Mouse (Mus musculus): ENCODE results near the gene Rps21. TPM values are rescaled to one million over a fixed set of nuclear protein-coding genes. Genes with fewer than 3 reads are reported as not detected.

Rps21 gene
- total and polyA plus RNA-seq, 2 experiments from 2014 or later = 439 to 848 TPM

GRCm38 (mm10) chr2:180271804-180272395 lies 14.7 kb downstream of the Rps21 start:
- no peaks in the 10 kb centered on the region for H3K9me3 ChIP-seq (ENCODE audit: low read length)
- peaks cover 11% of the 10 kb centered on the region for H3K4me1 ChIP-seq (ENCODE audit: insufficient read depth)
- 52% methylated on average over 5 of the region's 5 CpGs for WGBS
- H3K9ac ChIP-seq = no peak overlapping the region
- H3K4me3 ChIP-seq (ENCODE audit: low read depth, low read length) = peak overlapping the region; percentile 83
- no peak overlapping the region for H3K27ac ChIP-seq (ENCODE audit: low read depth, low read length)
- DNase-seq (peak; percentile 55), ATAC-seq (no peak)
- no peak for TF ChIP-seq CTCF (IDR thresholded peaks at IDR 0.05; ENCODE audit: low read depth)
- H3K4me2 ChIP-seq (ENCODE audit: low read depth) = peak overlapping the region; percentile 94
- no peaks in the 10 kb centered on the region for H3K27me3 ChIP-seq (ENCODE audit: insufficient read depth, low read length)
- H3K36me3 ChIP-seq (ENCODE audit: insufficient read depth) = peaks cover 28% of the 10 kb centered on the region

GRCm38 (mm10) chr2:180272884-180273321 lies 15.7 kb downstream of the Rps21 start:
- peak; percentile 27 for ATAC-seq
- no peak for DNase-seq
- 0 out of 2 replicates have a peak overlapping the region, but pooled peaks have one; percentile 35 for H3K27ac ChIP-seq (ENCODE audit: low read depth, low read length)
- peaks cover 20% of the 10 kb centered on the region; the same call in 1 of the 2 replicates for H3K36me3 ChIP-seq (ENCODE audit: insufficient read depth)
- peaks cover 11% of the 10 kb centered on the region for H3K4me1 ChIP-seq (ENCODE audit: insufficient read depth)
- peak overlapping the region; percentile 94 for H3K4me2 ChIP-seq (ENCODE audit: low read depth)
- no peaks in the 10 kb centered on the region for H3K27me3 ChIP-seq (ENCODE audit: insufficient read depth, low read length)
- 3% methylated on average over 33 of the region's 37 CpGs for WGBS
- H3K4me3 ChIP-seq (ENCODE audit: low read depth, low read length) = peak overlapping the region; percentile 83
- TF ChIP-seq CTCF (IDR thresholded peaks at IDR 0.05; ENCODE audit: low read depth) = no peak
- peak overlapping the region; percentile 91 for H3K9ac ChIP-seq
- H3K9me3 ChIP-seq (ENCODE audit: low read length) = no peaks in the 10 kb centered on the region

GRCm38 (mm10) chr2:180273394-180274244 lies 16.4 kb downstream of the Rps21 start, which contains the start of gene Cables2:
Gene Cables2 (minus strand): TSS chr2:180273496.
- Histone ChIP-seq H3K27me3 (ENCODE audit: insufficient read depth, low read length) (no peaks in the 10 kb centered on the region), H3K27ac (ENCODE audit: low read depth, low read length) (0 out of 2 replicates have a peak within 1 kb of the TSS, but pooled peaks have one; percentile 35), H3K4me1 (ENCODE audit: insufficient read depth) (peaks cover 11% of the 10 kb centered on the region), H3K9ac (peak within 1 kb of the TSS; percentile 91), H3K4me2 (ENCODE audit: low read depth) (peak within 1 kb of the TSS; percentile 94), H3K36me3 (ENCODE audit: insufficient read depth) (peaks cover 14% of the 10 kb centered on the region; the same call in 1 of the 2 replicates), H3K4me3 (ENCODE audit: low read depth, low read length) (peak within 1 kb of the TSS; percentile 83), H3K9me3 (ENCODE audit: low read length) (no peaks in the 10 kb centered on the region)
- peak; percentile 98 for DNase-seq
- WGBS = 7% methylated on average over 67 of the region's 68 CpGs
- ATAC-seq = peak; percentile 96
- TF ChIP-seq CTCF (IDR thresholded peaks at IDR 0.05; ENCODE audit: low read depth) = no peak

GRCm38 (mm10) chr2:180274523-180274922 lies 17.3 kb downstream of the Rps21 start:
- no peaks in the 10 kb centered on the region for H3K9me3 ChIP-seq (ENCODE audit: low read length)
- H3K4me3 ChIP-seq (ENCODE audit: low read depth, low read length) = no peak overlapping the region
- H3K4me2 ChIP-seq (ENCODE audit: low read depth) = no peak overlapping the region
- 84% methylated on average over 2 of the region's 2 CpGs for WGBS
- peaks cover 11% of the 10 kb centered on the region for H3K4me1 ChIP-seq (ENCODE audit: insufficient read depth)
- no peak for TF ChIP-seq CTCF (IDR thresholded peaks at IDR 0.05; ENCODE audit: low read depth)
- no peaks in the 10 kb centered on the region for H3K27me3 ChIP-seq (ENCODE audit: insufficient read depth, low read length)
- no peak overlapping the region for H3K27ac ChIP-seq (ENCODE audit: low read depth, low read length)
- peaks cover 9% of the 10 kb centered on the region; the same call in 1 of the 2 replicates for H3K36me3 ChIP-seq (ENCODE audit: insufficient read depth)
- no peak overlapping the region for H3K9ac ChIP-seq
- ATAC-seq (no peak), DNase-seq (no peak)

- Histone ChIP-seq H3K27ac (ENCODE audit: low read depth, low read length) (no peak overlapping the region), H3K27me3 (ENCODE audit: insufficient read depth, low read length) (no peaks in the 10 kb centered on the region), H3K9me3 (ENCODE audit: low read length) (no peaks in the 10 kb centered on the region), H3K4me1 (ENCODE audit: insufficient read depth) (peaks cover 11% of the 10 kb centered on the region), H3K36me3 (ENCODE audit: insufficient read depth) (no peaks in the 10 kb centered on the region), H3K4me3 (ENCODE audit: low read depth, low read length) (no peak overlapping the region), H3K4me2 (ENCODE audit: low read depth) (0 out of 2 replicates have a peak overlapping the region, but pooled peaks have one; percentile 4), H3K9ac (no peak overlapping the region)
- 2% methylated on average over 8 of the region's 8 CpGs for WGBS
- peak; percentile 96 for TF ChIP-seq CTCF (IDR thresholded peaks at IDR 0.05; ENCODE audit: low read depth)
- peak; percentile 91 for DNase-seq
- ATAC-seq = no peak
These were observed 18.7 kb downstream of the Rps21 start for GRCm38 (mm10) chr2:180275836-180276235.

GRCm38 (mm10) chr2:180276385-180276784 lies 19.2 kb downstream of the Rps21 start:
- H3K36me3 ChIP-seq (ENCODE audit: insufficient read depth) = no peaks in the 10 kb centered on the region
- WGBS = 55% methylated on average over 4 of the region's 4 CpGs
- ATAC-seq (no peak), DNase-seq (no peak)
- no peak overlapping the region for H3K4me2 ChIP-seq (ENCODE audit: low read depth)
- H3K4me1 ChIP-seq (ENCODE audit: insufficient read depth) = peaks cover 11% of the 10 kb centered on the region
- H3K27ac ChIP-seq (ENCODE audit: low read depth, low read length) = no peak overlapping the region
- no peak for TF ChIP-seq CTCF (IDR thresholded peaks at IDR 0.05; ENCODE audit: low read depth)
- H3K4me3 ChIP-seq (ENCODE audit: low read depth, low read length) = no peak overlapping the region
- H3K9ac ChIP-seq = no peak overlapping the region
- H3K9me3 ChIP-seq (ENCODE audit: low read length) = no peaks in the 10 kb centered on the region
- no peaks in the 10 kb centered on the region for H3K27me3 ChIP-seq (ENCODE audit: insufficient read depth, low read length)

GRCm38 (mm10) chr2:180276851-180277259 lies 19.7 kb downstream of the Rps21 start:
- Histone ChIP-seq H3K4me3 (ENCODE audit: low read depth, low read length) (no peak overlapping the region), H3K27ac (ENCODE audit: low read depth, low read length) (no peak overlapping the region), H3K4me2 (ENCODE audit: low read depth) (no peak overlapping the region), H3K9ac (no peak overlapping the region), H3K4me1 (ENCODE audit: insufficient read depth) (peaks cover 9% of the 10 kb centered on the region), H3K9me3 (ENCODE audit: low read length) (no peaks in the 10 kb centered on the region), H3K27me3 (ENCODE audit: insufficient read depth, low read length) (no peaks in the 10 kb centered on the region), H3K36me3 (ENCODE audit: insufficient read depth) (no peaks in the 10 kb centered on the region)
- DNase-seq (no peak), ATAC-seq (no peak)
- TF ChIP-seq CTCF (IDR thresholded peaks at IDR 0.05; ENCODE audit: low read depth) = no peak
- WGBS = 72% methylated on average over 8 of the region's 8 CpGs
